Mouse (Mus musculus) heart, adult 2 months (tissue): ENCODE results near the gene Lyz1.

Source experiments
- CTCF ChIP-seq: fragments of 200-600 bp; IDR thresholded peaks from 2 replicates; pipeline ENCODE4 v1.8.1; 2022; ENCODE audit warnings: antibody characterized with exemption, mild to moderate bottlenecking, moderate library complexity
- EP300 ChIP-seq: fragments of 200-500 bp; IDR thresholded peaks from 2 replicates; pipeline ENCODE4 v1.6.1; 2011; ENCODE audit warnings: low read depth, low read length, control low read depth; ENCODE audit not compliant: insufficient read depth
- POLR2A ChIP-seq: fragments of 200-500 bp; IDR thresholded peaks from 2 replicates; pipeline ENCODE4 v1.6.1; 2011; ENCODE audit warnings: mild to moderate bottlenecking, low read depth, low read length, control low read depth; ENCODE audit not compliant: insufficient read depth

DNA sequence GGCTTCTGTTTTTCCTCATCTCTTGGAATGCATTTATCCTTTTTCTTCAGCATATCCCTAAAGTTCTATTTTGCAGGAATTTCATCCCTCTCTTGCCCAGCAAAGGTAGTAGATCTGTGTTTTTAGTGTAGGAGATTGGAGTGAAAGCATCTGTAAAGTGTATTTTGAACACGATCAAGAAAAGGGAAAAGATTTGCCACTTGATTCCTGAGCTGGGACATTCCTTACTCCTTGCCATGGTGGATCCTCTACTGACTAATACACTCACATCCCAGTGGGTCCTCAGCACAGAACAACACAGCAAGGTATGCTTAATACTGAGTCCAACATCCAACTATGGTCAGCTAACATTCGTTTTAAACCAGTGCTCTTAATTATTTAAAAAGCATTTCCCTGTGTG, 10.1 kb downstream of the Lyz1 start:
- TF ChIP-seq POLR2A (no peak), CTCF (no peak), EP300 (no peak)
